Mouse (Mus musculus) heart, postnatal 0 days (tissue): Measurements from ENCODE around the gene Stat5a.

Source experiments
- CTCF ChIP-seq: IDR thresholded peaks from 2 replicates; pipeline ENCODE4 v1.5.1; 2016; ENCODE audit warnings: antibody characterized with exemption, control low read depth, low read depth
- EP300 ChIP-seq: IDR thresholded peaks from 2 replicates; pipeline ENCODE4 v1.6.1; 2016; ENCODE audit warnings: antibody characterized with exemption, low read depth

DNA sequence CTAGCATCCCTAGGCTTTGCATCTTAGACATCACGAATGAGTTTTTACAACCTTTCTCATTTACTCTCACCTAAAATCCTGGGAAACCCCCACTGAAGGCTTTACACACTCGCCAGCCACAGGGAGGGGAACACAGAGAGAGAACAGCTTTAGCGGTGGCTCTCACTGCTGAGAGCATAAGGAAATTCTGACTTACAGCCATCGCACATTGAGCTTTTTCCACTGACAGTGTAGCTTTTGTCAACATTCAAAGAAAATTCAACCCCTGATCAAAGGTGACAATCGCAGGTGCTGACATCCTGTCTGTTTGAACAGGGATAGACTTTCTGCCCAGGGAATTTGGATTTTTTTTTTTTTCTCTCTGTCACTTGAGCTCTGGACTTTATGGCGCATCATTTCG, 17.1 kb upstream of the Stat5a start:
- TF ChIP-seq EP300 (no peak), CTCF (no peak)
